Mouse (Mus musculus): Measurements from ENCODE around the gene Saa3. TPM values are rescaled to one million over a fixed set of nuclear protein-coding genes. Genes with fewer than 3 reads are reported as not detected.
"Not testable (repeated sequence)": the region's sequence is repeated elsewhere in the genome, so short reads cannot be mapped to it uniquely, and the experiment has no call there.

Gene Saa3
- total RNA-seq, 2 experiments from 2014 or later: not detected

DNA sequence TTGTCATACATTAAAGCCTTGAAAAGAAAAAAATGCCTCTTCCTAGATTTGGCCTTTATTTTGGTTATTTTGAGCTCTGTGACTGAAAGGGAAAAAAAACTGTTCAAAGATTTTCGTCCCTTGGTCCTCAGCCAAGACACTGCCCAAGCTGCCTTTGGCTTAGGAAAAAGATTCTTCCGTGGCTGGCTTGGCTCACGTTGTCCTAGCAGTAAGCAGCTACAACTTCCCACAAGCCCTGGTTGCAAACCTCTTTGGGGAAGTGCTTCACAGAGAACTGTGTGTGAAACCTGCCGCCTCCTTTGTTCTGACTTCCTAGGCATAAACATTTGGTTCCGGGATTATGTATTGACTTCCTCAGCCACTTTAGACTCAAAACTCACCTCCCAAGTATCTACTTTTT lies 1.4 kb upstream of the Saa3 start:
- intact Hi-C loops (cut with DNase I): loop anchor here (1.0 kb wide), 1 partner anchor 53 kb away; no protein-coding TSS in a partner anchor
- DNase-seq (ENCODE audit: low spot score in 2 of 2): no peak

- DNase-seq (ENCODE audit: low spot score in 2 of 2): peak; percentile 44 to 46
- intact Hi-C loops (cut with DNase I): loop anchor here (5.0 kb wide), 1 partner anchor 77 kb away; the partner anchor contains the start of gene Sergef
Measured at GRCm38 (mm10) chr7:46714518-46714917, 982 bp downstream of the Saa3 start.

- intact Hi-C loops (cut with DNase I): loop anchor here (5.0 kb wide), 1 partner anchor 75 kb away; the partner anchor contains the start of gene Sergef
- no peak for DNase-seq (ENCODE audit: low spot score in 2 of 2)
Measured at GRCm38 (mm10) chr7:46712250-46712649, 3.2 kb downstream of the Saa3 start.

DNA sequence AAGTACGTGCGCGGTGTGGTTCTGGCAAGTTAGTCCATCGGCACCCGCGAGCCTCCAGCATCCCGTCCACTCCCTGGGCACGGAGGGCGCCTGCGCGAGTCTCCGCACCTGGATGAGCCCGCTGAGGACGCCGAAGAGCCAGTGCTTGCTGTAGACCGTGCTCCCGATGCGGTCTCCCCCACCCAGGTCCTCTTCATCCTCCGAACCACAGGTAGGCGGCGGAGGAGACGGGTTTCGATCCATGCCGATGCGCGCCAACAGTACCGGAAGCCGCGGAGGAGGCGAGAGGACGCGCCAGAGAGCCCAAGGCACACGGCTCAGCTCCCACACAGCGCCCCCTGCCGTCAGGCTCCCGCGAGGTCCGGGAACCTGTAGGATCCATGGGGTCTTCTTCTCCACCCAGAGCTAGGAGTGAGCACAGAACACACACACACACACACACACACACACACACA lies 5.1 kb downstream of the Saa3 start, which contains the start of gene Saal1:
Saal1 (minus strand) TSS at position 291 of the 455 bp plus-strand sequence.
- intact Hi-C loops (cut with DNase I): loop anchor here (5.0 kb wide), 1 partner anchor 73 kb away; the partner anchor contains the start of gene Sergef
- DNase-seq (ENCODE audit: low spot score in 2 of 2): peak; percentile 79 to 80

DNA sequence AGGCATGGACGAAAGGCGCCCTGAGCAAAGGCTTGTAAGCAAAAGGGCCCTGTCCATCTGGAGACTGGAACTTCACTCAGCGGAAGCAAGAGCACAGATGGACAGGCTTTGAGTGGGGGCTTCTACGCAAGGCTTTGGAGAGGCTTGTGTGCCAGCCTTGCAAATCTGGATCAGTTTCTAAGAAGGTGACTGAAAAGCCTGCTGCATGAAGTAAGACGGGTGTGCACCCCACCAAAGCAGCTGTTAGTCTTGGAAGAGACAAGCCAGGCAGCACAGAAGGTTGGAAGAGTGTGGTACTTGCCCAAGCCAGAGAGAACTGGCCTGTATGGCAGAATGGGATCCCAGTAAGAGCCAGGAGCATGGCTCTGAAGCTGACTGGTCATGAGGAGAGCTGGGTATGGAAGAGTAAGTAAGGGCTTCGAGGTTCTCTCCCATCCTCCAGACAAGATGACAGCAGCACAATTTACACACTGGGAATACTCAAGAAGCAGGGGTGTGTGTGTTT lies 14.9 kb downstream of the Saa3 start:
- DNase-seq (ENCODE audit: low spot score in 2 of 2): no peak
- intact Hi-C loops (cut with DNase I): no loop called here

DNA sequence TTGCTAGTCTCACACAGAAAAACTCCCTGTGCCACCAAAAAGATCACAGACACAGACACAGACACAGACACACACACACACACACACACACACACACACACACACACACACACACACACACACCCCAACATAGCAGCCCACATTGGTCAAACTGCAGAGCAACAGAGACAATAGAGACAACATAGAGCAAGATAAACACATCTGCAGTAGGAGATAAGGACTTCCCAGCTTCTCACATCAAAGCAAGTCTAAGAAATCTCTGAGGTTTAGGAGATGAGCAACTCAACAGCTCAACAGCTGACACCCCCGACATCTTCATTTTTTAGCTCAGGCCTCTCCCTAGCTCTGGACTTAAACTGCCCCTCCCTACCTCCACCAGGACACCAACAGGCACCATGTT lies 18.7 kb downstream of the Saa3 start:
- no peak for DNase-seq (ENCODE audit: low spot score in 2 of 2)
- intact Hi-C loops (cut with DNase I): no loop called here

DNA sequence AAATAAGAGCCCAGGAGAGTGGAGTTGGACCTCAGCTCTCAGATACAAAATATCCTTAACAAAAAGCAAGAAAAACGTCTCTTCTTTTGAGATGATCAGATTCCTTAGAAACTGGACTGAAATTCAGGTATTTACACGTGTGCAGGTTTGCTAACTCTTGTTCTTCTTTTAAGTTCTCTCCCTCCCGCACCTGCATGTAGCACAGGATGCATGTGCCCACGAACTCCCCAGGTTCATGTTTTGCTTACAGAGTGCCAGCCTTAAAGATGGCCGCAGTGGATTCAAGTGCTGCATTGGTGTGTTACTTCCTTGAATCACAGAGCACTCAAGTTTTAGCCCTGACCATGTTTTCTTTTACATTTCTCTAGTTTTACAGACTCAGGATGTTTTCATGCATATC lies 28.7 kb downstream of the Saa3 start:
- no peak for DNase-seq (ENCODE audit: low spot score in 2 of 2)
- intact Hi-C loops (cut with DNase I): no loop called here

DNA sequence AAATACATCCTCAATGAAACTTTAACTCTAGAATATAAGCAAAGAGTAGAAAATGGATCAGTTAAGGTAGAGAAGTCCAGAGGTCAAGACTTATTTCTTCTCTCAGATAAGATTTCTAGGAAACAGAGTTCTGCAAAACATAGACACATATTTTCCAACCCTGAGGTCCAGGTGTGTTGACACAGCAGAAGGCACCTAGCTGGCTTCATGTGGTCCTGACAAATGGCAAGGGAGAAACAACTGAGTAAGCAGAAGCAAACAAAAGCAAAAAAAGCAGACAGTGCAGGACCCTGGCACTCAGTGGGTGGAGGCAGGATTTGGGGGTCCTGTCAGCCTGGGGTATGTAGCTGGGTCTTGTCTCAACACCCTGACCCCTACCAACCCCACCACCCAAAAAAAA lies 34.8 kb downstream of the Saa3 start:
- intact Hi-C loops (cut with DNase I): no loop called here
- no peak for DNase-seq (ENCODE audit: low spot score in 2 of 2)

DNA sequence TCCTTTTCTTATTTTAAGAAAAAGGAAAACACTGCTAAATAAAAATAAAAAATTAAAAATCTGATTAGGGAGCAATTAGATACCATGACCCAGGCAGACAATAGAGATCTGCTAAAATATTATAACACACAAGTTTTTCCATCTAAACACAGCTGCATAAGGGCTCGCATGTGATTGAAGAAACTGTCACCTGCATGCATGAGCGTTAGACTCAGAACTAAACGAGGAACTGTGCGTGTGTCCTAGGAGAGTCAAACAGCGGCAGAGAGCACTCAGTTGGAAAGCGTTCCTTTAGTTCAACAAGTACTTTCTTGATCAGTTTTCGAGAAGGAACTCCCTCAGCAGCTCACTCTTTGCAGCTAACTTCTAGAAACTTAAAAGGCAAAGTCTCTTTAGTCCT lies 36.5 kb downstream of the Saa3 start:
- intact Hi-C loops (cut with DNase I); DNase-seq (ENCODE audit: low spot score in 2 of 2): not testable (repeated sequence)

- no peak for DNase-seq (ENCODE audit: low spot score in 2 of 2)
- intact Hi-C loops (cut with DNase I): no loop called here
Measured at GRCm38 (mm10) chr7:46678417-46678816, 37.1 kb downstream of the Saa3 start.

DNA sequence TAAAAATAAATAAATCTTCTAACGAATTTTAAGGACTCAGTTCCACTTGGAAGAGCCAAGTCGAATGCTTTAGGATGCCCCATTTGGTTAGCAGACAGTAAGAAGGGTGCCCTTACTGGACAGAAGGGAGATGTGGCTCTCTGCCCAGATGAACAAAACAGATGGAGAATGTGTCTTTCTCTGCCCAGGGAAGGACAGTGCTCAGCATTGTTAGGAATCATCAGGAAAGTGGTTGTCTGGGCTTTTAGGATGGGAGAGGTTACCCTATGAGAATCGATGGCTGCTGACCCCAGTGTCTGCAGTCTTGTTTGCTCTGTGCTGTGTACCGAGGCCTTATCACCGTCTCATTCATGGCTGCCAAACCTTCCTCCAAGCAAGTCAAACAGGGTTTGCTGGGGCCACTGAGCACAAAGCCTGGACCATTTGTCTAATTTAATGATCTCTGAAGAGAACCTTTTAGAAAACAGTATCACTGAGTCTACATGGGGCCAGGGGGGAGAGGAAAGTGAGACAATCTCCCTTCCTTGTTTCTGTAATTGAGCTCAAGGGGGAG lies 38.6 kb downstream of the Saa3 start:
- intact Hi-C loops (cut with DNase I): no loop called here
- DNase-seq (ENCODE audit: low spot score in 2 of 2): no peak

- intact Hi-C loops (cut with DNase I): no loop called here
- no peak for DNase-seq (ENCODE audit: low spot score in 2 of 2)
Measured at GRCm38 (mm10) chr7:46675886-46676285, 39.6 kb downstream of the Saa3 start.

DNA sequence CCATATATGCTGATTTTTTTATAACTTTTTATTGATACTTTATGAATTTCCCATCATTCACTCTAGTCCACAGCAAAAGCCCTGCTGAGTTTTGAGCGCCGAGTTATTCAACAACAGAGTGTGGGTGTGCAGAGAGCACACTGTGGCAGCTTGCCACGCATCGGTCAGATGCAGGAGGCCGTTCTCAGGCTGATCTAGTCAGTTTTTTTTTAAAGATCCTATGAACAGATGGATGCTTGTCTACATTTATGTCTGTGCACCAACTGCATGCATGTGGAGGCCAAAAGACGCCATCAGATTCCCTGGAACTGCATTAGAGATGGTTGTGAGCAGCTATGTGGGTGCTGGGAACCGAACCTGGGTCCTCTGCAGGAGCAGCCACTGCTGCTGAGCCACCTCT lies 40.4 kb downstream of the Saa3 start:
- no peak for DNase-seq (ENCODE audit: low spot score in 2 of 2)
- intact Hi-C loops (cut with DNase I): no loop called here

DNA sequence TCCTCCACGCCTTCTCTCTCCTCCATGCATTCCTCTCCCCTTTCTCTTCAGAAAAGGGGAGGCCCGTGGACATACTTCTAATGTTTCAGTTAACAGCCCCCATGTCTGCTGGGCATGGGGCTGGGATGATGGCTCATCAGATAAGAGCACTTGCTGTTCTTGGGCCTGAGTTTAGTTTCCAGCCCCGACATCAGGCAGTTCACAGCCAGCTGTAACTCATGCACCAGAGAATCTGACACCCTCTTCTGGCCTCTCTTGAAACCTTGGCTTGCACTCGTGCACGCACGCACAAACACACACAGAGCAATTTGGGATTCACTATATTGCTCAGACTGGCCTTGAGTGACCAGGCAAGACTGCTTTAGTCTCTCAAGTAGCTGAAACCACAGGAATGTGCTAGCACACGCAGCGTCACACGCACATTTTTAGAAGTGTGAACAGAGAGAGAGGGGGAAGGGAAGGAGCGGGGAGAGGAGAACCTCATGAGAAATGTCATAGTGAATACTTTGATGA lies 43.3 kb downstream of the Saa3 start, which contains the start of gene Tph1:
Tph1 (minus strand) TSS at position 378 of the 513 bp plus-strand sequence.
- intact Hi-C loops (cut with DNase I): no loop called here

DNA sequence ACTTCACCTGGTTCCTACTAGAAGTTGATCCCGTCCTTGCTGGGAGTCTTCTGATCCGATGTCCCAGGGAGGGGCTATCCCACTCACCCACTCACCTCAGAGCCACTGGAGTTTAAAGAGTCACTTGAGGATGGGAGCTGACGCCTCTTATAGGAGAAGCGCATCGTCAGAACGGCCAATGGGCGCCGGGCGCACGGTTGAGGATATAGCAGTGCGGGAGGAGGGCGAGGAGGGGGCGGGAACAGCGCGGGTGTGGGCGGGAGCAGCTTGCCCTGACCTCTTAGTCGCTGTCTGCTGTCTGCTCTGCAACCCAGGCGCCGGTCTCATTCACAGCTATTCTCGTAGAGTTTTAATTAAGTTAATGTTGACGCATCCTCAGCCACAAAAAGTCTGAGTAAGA lies 48.2 kb downstream of the Saa3 start:
- intact Hi-C loops (cut with DNase I): no loop called here
- no peak for DNase-seq (ENCODE audit: low spot score in 2 of 2)

More for the DNA sequence above, 43.3 kb downstream of the Saa3 start, which contains the start of gene Tph1:
- no peak for DNase-seq (ENCODE audit: low spot score in 2 of 2)

GRCm38 (mm10) chr7:46665236-46665635 lies 50.3 kb downstream of the Saa3 start:
- no peak for DNase-seq (ENCODE audit: low spot score in 2 of 2)
- intact Hi-C loops (cut with DNase I): no loop called here

Other genes with a start within 250 kb of the Saa3 start
- 10 to 100 TPM; 56.4 to 67.6 TPM for gene Sergef, start 75.9 kb downstream of the Saa3 start, total RNA-seq (2021)
- gene Tph1, start 43.2 kb downstream of the Saa3 start, total RNA-seq (2021): under 1 TPM in 1 of 2 experiments, not detected in 1; 0.42 TPM
- 1 to 10 TPM; 7.9 to 9.4 TPM for gene Saal1, start 5.0 kb downstream of the Saa3 start, total RNA-seq (2021)
- not detected for gene Saa4, start 16.9 kb upstream of the Saa3 start, total RNA-seq (2021)
- gene Saa1, start 27.3 kb upstream of the Saa3 start, total RNA-seq (2021): not detected
- gene Saa2, start 36.1 kb upstream of the Saa3 start, total RNA-seq (2021): not detected
- 10 to 100 TPM; 13.8 to 16.6 TPM for gene Hps5, start 80.4 kb upstream of the Saa3 start, total RNA-seq (2021)
- gene Gtf2h1, start 80.4 kb upstream of the Saa3 start, total RNA-seq (2021): 10 to 100 TPM; 36.9 to 40.3 TPM
- 100 to 1,000 TPM; 352 to 416 TPM for gene Ldha, start 125.8 kb upstream of the Saa3 start, total RNA-seq (2021)
- not detected for gene Ldhc, start 145.5 kb upstream of the Saa3 start, total RNA-seq (2021)
- gene Tsg101, start 204.3 kb upstream of the Saa3 start, total RNA-seq (2021): 10 to 100 TPM; 73.4 to 76.1 TPM
- 10 to 100 TPM; 11.9 to 12.1 TPM for gene Uevld, start 242.8 kb upstream of the Saa3 start, total RNA-seq (2021)

All from left cerebral cortex, postnatal 36 days (tissue).